Mouse (Mus musculus) E14TG2a.4 (cell line): ENCODE measurements at regions not wholly inside any gene's neighbourhood (a gene's known extent, or its start where the extent isn't known, plus 50 kb on each side); places are given as distances from the start of the nearest gene placed in this dataset.

Experiments
- H3K27me3 ChIP-seq: 2 replicates; pipeline ENCODE4 v1.6.1; 2014; ENCODE audit warnings: low read length, control low read depth; ENCODE audit not compliant: insufficient read depth
- H3K36me3 ChIP-seq: 2 replicates; pipeline ENCODE4 v1.6.1; 2014; ENCODE audit warnings: low read length, control low read depth; ENCODE audit not compliant: insufficient read depth
- H3K4me1 ChIP-seq: replicated peaks from 2 replicates; pipeline ENCODE4 v1.6.1; 2014; ENCODE audit warnings: low read depth, low read length, control low read depth
- H3K4me3 ChIP-seq: replicated peaks from 2 replicates; pipeline ENCODE4 v1.5.1; 2014; ENCODE audit warnings: mild to moderate bottlenecking, low read length
- H3K9me3 ChIP-seq: 2 replicates; pipeline ENCODE4 v1.6.1; 2014; ENCODE audit warnings: low read length, control low read depth
- CTCF ChIP-seq: conservative IDR thresholded peaks from 2 replicates; pipeline ENCODE4 v1.5.1; 2014; ENCODE audit warnings: low read length
- NANOG ChIP-seq: IDR thresholded peaks from 2 replicates; pipeline ENCODE4 v1.6.1; 2014; ENCODE audit warnings: borderline replicate concordance, low read length, mixed read lengths
- POU5F1 ChIP-seq: IDR thresholded peaks from 2 replicates; pipeline ENCODE4 v1.6.1; 2014; ENCODE audit warnings: low read length, borderline replicate concordance

DNA sequence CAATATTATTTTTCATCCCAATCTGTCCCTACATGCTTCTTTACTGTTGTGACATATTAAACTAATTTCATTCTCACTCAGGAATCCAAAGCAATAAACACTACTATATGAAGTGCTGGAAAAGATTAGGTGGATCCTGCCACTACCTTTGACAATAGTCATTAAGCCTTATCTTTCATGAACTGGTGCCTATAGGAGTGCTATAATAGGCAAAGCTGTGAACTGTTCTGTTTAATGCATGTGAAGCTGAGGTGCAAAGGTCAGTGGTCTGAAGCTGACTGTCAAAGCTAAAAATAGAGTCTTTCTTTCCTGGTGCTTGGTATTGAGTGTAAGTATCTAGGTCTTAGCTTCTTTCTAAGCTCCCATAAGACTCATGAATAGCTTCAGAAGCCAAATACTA is 336.6 kb downstream of the Parp8 start:
- no peaks in the 10 kb centered on the region for H3K4me1 ChIP-seq
- TF ChIP-seq POU5F1: no peak
- no peak for TF ChIP-seq NANOG
- no peak for TF ChIP-seq CTCF

More for the DNA sequence above, 336.6 kb downstream of the Parp8 start:
- H3K9me3 ChIP-seq: no peaks in the 10 kb centered on the region
- H3K36me3 ChIP-seq: no peaks in the 10 kb centered on the region
- no peaks in the 10 kb centered on the region for H3K27me3 ChIP-seq
- no peak overlapping the region for H3K4me3 ChIP-seq
